In genomic region chr7:24394054-24394453, GRCm38 (mm10) we compare ENCODE assay signal across 24 mouse cellular contexts. TPM values are rescaled to one million over a fixed set of nuclear protein-coding genes. Genes with fewer than 3 reads are reported as not detected.
A peak's percentile ranks its signal among the peaks of the same experiment; 100 is the strongest.
DNase-seq lines count a peak whose midpoint lies in the region; ATAC-seq lines count a peak whose summit lies in the region.
"Had no signal": no experiment of that assay in that cellular context is flagged by ENCODE, and none has a peak within 500 bp of the region (broad histone marks: within the 10 kb centered on the region; RNA-seq: fewer than 3 reads in every experiment).

No protein-coding gene starts in this region.

- H3K27ac ChIP-seq in kidney, embryonic 15.5 days, result peak overlapping the region; percentile 87
- H3K27ac ChIP-seq in liver, embryonic 13.5 days, result peak overlapping the region; percentile 99
- H3K27ac ChIP-seq: hindbrain, embryonic 10.5 days; neural tube, embryonic 15.5 days had no signal

- H3K9me3 ChIP-seq in kidney, embryonic 15.5 days (replicated peaks), result no peaks in the 10 kb centered on the region
- no peaks in the 10 kb centered on the region for H3K9me3 ChIP-seq in liver, embryonic 13.5 days (replicated peaks)
- H3K9me3 ChIP-seq: hindbrain, embryonic 10.5 days; neural tube, embryonic 15.5 days had no signal

- DNase-seq in kidney, adult 18-20 months, result no peak
- DNase-seq in liver, embryonic 13.5 days, result no peak
- DNase-seq in layer of hippocampus, adult 8-10 months (ENCODE audit: low spot score in 2 of 2), result no peak
- no peak for DNase-seq in embryo, embryonic 9.5 days (ENCODE audit: extremely low spot score)
- DNase-seq: adrenal gland, postnatal 25 days; cerebellum, adult 18-20 months; cerebellum, postnatal 25 days; gastrocnemius, postnatal 36 days; kidney, adult 2 months; left cerebral cortex, postnatal 4 days; midbrain, embryonic 14.5 days; right cerebral cortex, postnatal 25 days had no signal

- H3K36me3 ChIP-seq in kidney, embryonic 15.5 days, result no peaks in the 10 kb centered on the region
- H3K36me3 ChIP-seq in liver, embryonic 13.5 days, result peaks cover 4% of the 10 kb centered on the region; the same call in 1 of the 2 replicates
- H3K36me3 ChIP-seq: hindbrain, embryonic 10.5 days; neural tube, embryonic 15.5 days had no signal

- 0 out of 2 replicates have a peak overlapping the region, but pooled peaks have one; percentile 7 for H3K4me2 ChIP-seq in kidney, embryonic 15.5 days
- peak overlapping the region; percentile 59 for H3K4me2 ChIP-seq in liver, embryonic 13.5 days
- H3K4me2 ChIP-seq: neural tube, embryonic 15.5 days had no signal

- ATAC-seq in kidney, embryonic 15.5 days (replicated peaks; ENCODE audit: low FRiP score), result no peak
- peak; percentile 9 for ATAC-seq in inflammation-experienced regulatory T-cells, adult 6 months
- peak; percentile 43; the same call in 1 of the 2 replicates for ATAC-seq in liver, embryonic 13.5 days (ENCODE audit: low read depth)
- ATAC-seq in megakaryocyte-erythroid progenitor cell, adult 5-6 weeks (replicated peaks; ENCODE audit: low FRiP score, low TSS enrichment, poor library complexity, severe bottlenecking), result peak; percentile 24
- ATAC-seq: forebrain, embryonic 16.5 days had no signal

- H3K9ac ChIP-seq in kidney, embryonic 15.5 days, result no peak overlapping the region
- peak overlapping the region; percentile 65 for H3K9ac ChIP-seq in liver, embryonic 13.5 days
- H3K9ac ChIP-seq: neural tube, embryonic 15.5 days had no signal

- 82% methylated on average over 3 of the region's 3 CpGs for WGBS in kidney, embryonic 15.5 days
- 28% methylated on average over 3 of the region's 3 CpGs for WGBS in liver, embryonic 13.5 days (ENCODE audit: insufficient replicate concordance)

- no peaks in the 10 kb centered on the region for H3K27me3 ChIP-seq in kidney, embryonic 15.5 days
- H3K27me3 ChIP-seq in liver, embryonic 13.5 days, result no peaks in the 10 kb centered on the region
- H3K27me3 ChIP-seq: CH12.LX; neural tube, embryonic 15.5 days had no signal

- H3K4me1 ChIP-seq in kidney, embryonic 15.5 days, result peaks cover 44% of the 10 kb centered on the region
- H3K4me1 ChIP-seq in liver, embryonic 13.5 days (replicated peaks), result peaks cover 89% of the 10 kb centered on the region

- H3K4me3 ChIP-seq in kidney, embryonic 15.5 days (replicated peaks), result no peak overlapping the region
- peak overlapping the region; percentile 25; the same call in 1 of the 2 replicates for H3K4me3 ChIP-seq in liver, embryonic 13.5 days (replicated peaks)
- H3K4me3 ChIP-seq: hindbrain, embryonic 10.5 days; neural tube, embryonic 15.5 days had no signal

RNA-seq across cellular contexts. Expression of gene Smg9, which starts 5.4 kb away (rescaled TPM):
- polyA plus RNA-seq in kidney, embryonic 15.5 days (2015; fragmentation: Nextera tagmentation; extraction: Ambion mirVana), result 28.0 and 32.8 TPM in 2 replicates
- 10 to 100 TPM; 22.7 to 26.1 (median 23.6) TPM for polyA plus RNA-seq in inflammation-experienced regulatory T-cells, adult 6 months (2017; shearing (Covaris generic))
- polyA plus RNA-seq in liver, embryonic 13.5 days (2015; fragmentation: Nextera tagmentation; extraction: Ambion mirVana), result 15.2 and 16.5 TPM in 2 replicates
- total RNA-seq in megakaryocyte-erythroid progenitor cell, adult 5-6 weeks (2014; fragmentation: Nextera tagmentation), result 32.7 and 41.2 TPM in 2 replicates
- total RNA-seq in megakaryocyte-erythroid progenitor cell, adult 5-6 weeks (2017), result 11.2 and 26.3 TPM in 2 replicates
- total RNA-seq in layer of hippocampus, adult 8-10 months (2022), result 10 to 100 TPM; 33.8 to 49.8 (median 44.0) TPM

RNA-seq across cellular contexts. Expression of gene Kcnn4, which starts 24.0 kb away (rescaled TPM):
- polyA plus RNA-seq in kidney, embryonic 15.5 days (2015; fragmentation: Nextera tagmentation; extraction: Ambion mirVana), result 4.9 and 5.5 TPM in 2 replicates
- 100 to 1,000 TPM in 2 of 3 experiments, 10 to 100 TPM in 1; 79.1 to 131 (median 126) TPM for polyA plus RNA-seq in inflammation-experienced regulatory T-cells, adult 6 months (2017; shearing (Covaris generic))
- polyA plus RNA-seq in liver, embryonic 13.5 days (2015; fragmentation: Nextera tagmentation; extraction: Ambion mirVana), result 126 and 128 TPM in 2 replicates
- 120 and 147 TPM in 2 replicates for total RNA-seq in megakaryocyte-erythroid progenitor cell, adult 5-6 weeks (2014; fragmentation: Nextera tagmentation)
- 121 and 155 TPM in 2 replicates for total RNA-seq in megakaryocyte-erythroid progenitor cell, adult 5-6 weeks (2017)
- 1 to 10 TPM in 1 of 4 experiments, under 1 TPM in 2, not detected in 1; 0.27 to 1.2 (median 0.90) TPM for total RNA-seq in layer of hippocampus, adult 8-10 months (2022)

RNA-seq across cellular contexts. Expression of gene Lypd5, which starts 45.1 kb away (rescaled TPM):
- polyA plus RNA-seq in kidney, embryonic 15.5 days (2015; fragmentation: Nextera tagmentation; extraction: Ambion mirVana), result 0.28 TPM in 1 of 2 replicates, not detected in the other
- not detected for polyA plus RNA-seq in inflammation-experienced regulatory T-cells, adult 6 months (2017; shearing (Covaris generic))
- not detected in 2 replicates for polyA plus RNA-seq in liver, embryonic 13.5 days (2015; fragmentation: Nextera tagmentation; extraction: Ambion mirVana)
- total RNA-seq in megakaryocyte-erythroid progenitor cell, adult 5-6 weeks (2014; fragmentation: Nextera tagmentation), result not detected in 2 replicates
- total RNA-seq in megakaryocyte-erythroid progenitor cell, adult 5-6 weeks (2017), result not detected in 2 replicates
- not detected for total RNA-seq in layer of hippocampus, adult 8-10 months (2022)
- total RNA-seq: adrenal gland, postnatal 25 days; CH12.LX; gastrocnemius, postnatal 36 days; layer of hippocampus, postnatal 25 days; left cerebral cortex, postnatal 4 days had no signal
- polyA plus RNA-seq: forebrain, embryonic 16.5 days; heart, postnatal 0 days; hindbrain, embryonic 10.5 days; kidney, adult 2 months; midbrain, embryonic 14.5 days; spleen, adult 2 months; stomach, embryonic 14.5 days had no signal

RNA-seq across cellular contexts. Expression of gene Irgc1, which starts 58.0 kb away (rescaled TPM):
- polyA plus RNA-seq in kidney, embryonic 15.5 days (2015; fragmentation: Nextera tagmentation; extraction: Ambion mirVana), result not detected in 2 replicates
- polyA plus RNA-seq in inflammation-experienced regulatory T-cells, adult 6 months (2017; shearing (Covaris generic)), result not detected
- not detected in 2 replicates for polyA plus RNA-seq in liver, embryonic 13.5 days (2015; fragmentation: Nextera tagmentation; extraction: Ambion mirVana)
- total RNA-seq in megakaryocyte-erythroid progenitor cell, adult 5-6 weeks (2014; fragmentation: Nextera tagmentation), result not detected in 2 replicates
- not detected in 2 replicates for total RNA-seq in megakaryocyte-erythroid progenitor cell, adult 5-6 weeks (2017)
- total RNA-seq in layer of hippocampus, adult 8-10 months (2022), result not detected
- total RNA-seq: adrenal gland, postnatal 25 days; CH12.LX; gastrocnemius, postnatal 36 days; layer of hippocampus, postnatal 25 days; left cerebral cortex, postnatal 4 days had no signal
- polyA plus RNA-seq: forebrain, embryonic 16.5 days; heart, postnatal 0 days; hindbrain, embryonic 10.5 days; lung, embryonic 16.5 days; midbrain, embryonic 14.5 days; neural tube, embryonic 15.5 days; stomach, embryonic 14.5 days had no signal

Comparison
In these comparisons a context has a peak if more than half of its experiments do, and no peak if none do; other contexts are left out.
1. RNA of gene Kcnn4, which starts 24.0 kb away (polyA plus RNA-seq): 126 to 128 TPM in liver, embryonic 13.5 days and 79.1 to 131 TPM in inflammation-experienced regulatory T-cells, adult 6 months; 4.9 to 5.5 TPM in kidney, embryonic 15.5 days; every median in the first group is over 10 times any median in the second.